Mouse (Mus musculus): Measurements from ENCODE around the gene Sac3d1. TPM values are rescaled to one million over a fixed set of nuclear protein-coding genes. Genes with fewer than 3 reads are reported as not detected.

Sac3d1 gene
- polyA plus RNA-seq, 1 experiment: 27.5 TPM

DNA sequence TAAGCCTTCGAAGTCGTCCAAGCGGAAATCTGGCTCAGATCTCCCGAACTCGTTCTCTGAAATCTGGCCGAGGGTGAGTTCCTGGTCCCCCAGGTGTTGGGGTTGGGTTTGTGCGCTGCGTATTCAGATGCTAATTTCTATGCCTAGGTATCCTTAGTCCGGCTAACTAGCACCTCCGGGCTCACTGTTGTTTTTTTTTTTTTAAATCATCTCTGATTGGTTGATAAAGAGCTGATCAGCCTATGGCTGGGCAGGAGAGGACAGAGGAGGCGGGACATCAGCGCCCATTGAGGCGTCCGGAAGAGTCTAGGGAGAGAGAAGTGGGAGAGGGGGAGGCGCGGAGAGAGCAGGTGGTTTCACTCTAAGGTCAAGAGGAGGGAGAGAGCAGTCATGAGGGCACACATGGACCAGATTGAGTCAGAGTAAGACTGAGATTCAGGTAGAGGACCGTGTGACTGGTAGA is 33.0 kb downstream of the Sac3d1 start:
- H3K36me3 ChIP-seq (ENCODE audit: control insufficient read depth, insufficient read depth): no peaks in the 10 kb centered on the region
- peak overlapping the region; percentile 74 for H3ac ChIP-seq (ENCODE audit: control insufficient read depth, insufficient read length)
- H3K27me3 ChIP-seq (ENCODE audit: control insufficient read depth, insufficient read depth, insufficient read length): no peaks in the 10 kb centered on the region
- H3K4me2 ChIP-seq (ENCODE audit: low read depth): peak overlapping the region; percentile 97
- H3K4me3 ChIP-seq: peak overlapping the region; percentile 89
- no peak for TF ChIP-seq TCF12 (IDR thresholded peaks at IDR 0.05; ENCODE audit: insufficient read depth, poor library complexity, severe bottlenecking)
- TF ChIP-seq SRF (IDR thresholded peaks at IDR 0.05; ENCODE audit: control insufficient read depth, insufficient read length, low read depth): no peak
- no peak for TF ChIP-seq REST (IDR thresholded peaks at IDR 0.05; ENCODE audit: insufficient read depth, insufficient read length)
- TF ChIP-seq MAX (IDR thresholded peaks at IDR 0.05; ENCODE audit: low read depth): no peak
- no peak for TF ChIP-seq CEBPB (IDR thresholded peaks at IDR 0.05; ENCODE audit: insufficient read depth, poor library complexity, severe bottlenecking)
- no peak for TF ChIP-seq POLR2AphosphoS2 (IDR thresholded peaks at IDR 0.05; ENCODE audit: insufficient read length, low read depth)
- TF ChIP-seq USF1 (IDR thresholded peaks at IDR 0.05; ENCODE audit: low read depth): no peak
- TF ChIP-seq POLR2A (IDR thresholded peaks at IDR 0.05; ENCODE audit: insufficient read length, low read depth): no peak
- TF ChIP-seq TCF3 (IDR thresholded peaks at IDR 0.05; ENCODE audit: insufficient read length, low read depth): no peak
- TF ChIP-seq E2F4 (IDR thresholded peaks at IDR 0.05; ENCODE audit: insufficient read depth): no peak
- TF ChIP-seq MYOG (IDR thresholded peaks at IDR 0.05; ENCODE audit: control insufficient read depth in 1 of 3, insufficient read depth in 1 of 3, insufficient read length in 2 of 3, low read depth in 2 of 3): no peak
- no peak for TF ChIP-seq MYOD1 (IDR thresholded peaks at IDR 0.05; ENCODE audit: control insufficient read depth in 1 of 3, insufficient read length in 2 of 3, low read depth in 2 of 3)
- H3K79me2 ChIP-seq (ENCODE audit: control insufficient read depth, insufficient read depth): peaks cover 47% of the 10 kb centered on the region

GRCm38 (mm10) chr19:6084478-6085248 is 33.8 kb downstream of the Sac3d1 start, which contains the start of the genes Zfpl1 and Cdca5:
TSS of gene Zfpl1 (minus strand) at chr19:6084956.
TSS of gene Cdca5 (plus strand) at chr19:6084983.
- peak within 1 kb of the TSS; percentile 74 for H3ac ChIP-seq (ENCODE audit: control insufficient read depth, insufficient read length)
- no peaks in the 10 kb centered on the region for H3K36me3 ChIP-seq (ENCODE audit: control insufficient read depth, insufficient read depth)

DNA sequence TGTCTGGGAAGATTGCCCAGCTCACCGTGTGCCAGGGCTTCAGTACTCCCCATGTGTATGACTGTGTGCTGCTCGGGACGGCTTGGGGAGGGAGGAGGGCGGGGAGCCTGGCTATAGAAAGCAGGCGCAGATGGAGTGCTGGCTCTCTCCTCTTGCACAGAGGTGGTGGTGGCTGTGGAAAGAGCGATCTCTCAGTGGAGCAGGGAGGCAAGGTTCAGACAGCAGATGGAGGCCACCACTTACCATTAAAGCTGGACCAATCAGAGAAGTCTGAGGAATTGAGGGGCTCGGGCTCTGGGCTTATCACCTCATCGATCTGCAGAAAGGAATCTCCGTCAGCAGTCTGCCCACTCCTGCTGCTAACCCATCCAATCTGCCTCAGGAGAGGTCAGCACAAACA is 36.3 kb downstream of the Sac3d1 start, which contains the start of gene Gm28374:
Gm28374 (minus strand) TSS at position 101 of the 400 bp plus-strand sequence.
- no peaks in the 10 kb centered on the region for H3K36me3 ChIP-seq (ENCODE audit: control insufficient read depth, insufficient read depth)
- peaks cover 37% of the 10 kb centered on the region for H3K79me2 ChIP-seq (ENCODE audit: control insufficient read depth, insufficient read depth)
- TF ChIP-seq POLR2AphosphoS2 (IDR thresholded peaks at IDR 0.05; ENCODE audit: insufficient read length, low read depth) (no peak), TCF3 (IDR thresholded peaks at IDR 0.05; ENCODE audit: insufficient read length, low read depth) (no peak), USF1 (IDR thresholded peaks at IDR 0.05; ENCODE audit: low read depth) (no peak), POLR2A (IDR thresholded peaks at IDR 0.05; ENCODE audit: insufficient read length, low read depth) (no peak), TCF12 (IDR thresholded peaks at IDR 0.05; ENCODE audit: insufficient read depth, poor library complexity, severe bottlenecking) (no peak), CEBPB (IDR thresholded peaks at IDR 0.05; ENCODE audit: insufficient read depth, poor library complexity, severe bottlenecking) (no peak), MYOD1 (IDR thresholded peaks at IDR 0.05; ENCODE audit: control insufficient read depth in 1 of 3, insufficient read length in 2 of 3, low read depth in 2 of 3) (no peak), E2F4 (IDR thresholded peaks at IDR 0.05; ENCODE audit: insufficient read depth) (no peak), MYOG (IDR thresholded peaks at IDR 0.05; ENCODE audit: control insufficient read depth in 1 of 3, insufficient read depth in 1 of 3, insufficient read length in 2 of 3, low read depth in 2 of 3) (no peak), REST (IDR thresholded peaks at IDR 0.05; ENCODE audit: insufficient read depth, insufficient read length) (no peak), SRF (IDR thresholded peaks at IDR 0.05; ENCODE audit: control insufficient read depth, insufficient read length, low read depth) (no peak), MAX (IDR thresholded peaks at IDR 0.05; ENCODE audit: low read depth) (no peak)
- no peak within 1 kb of the TSS for H3K4me2 ChIP-seq (ENCODE audit: low read depth)
- H3ac ChIP-seq (ENCODE audit: control insufficient read depth, insufficient read length): no peak within 1 kb of the TSS
- no peak within 1 kb of the TSS for H3K4me3 ChIP-seq
- no peaks in the 10 kb centered on the region for H3K27me3 ChIP-seq (ENCODE audit: control insufficient read depth, insufficient read depth, insufficient read length)

More at GRCm38 (mm10) chr19:6084478-6085248, 33.8 kb downstream of the Sac3d1 start, which contains the start of the genes Zfpl1 and Cdca5:
- H3K4me2 ChIP-seq (ENCODE audit: low read depth): peak within 1 kb of the TSS; percentile 97
- peaks cover 47% of the 10 kb centered on the region for H3K79me2 ChIP-seq (ENCODE audit: control insufficient read depth, insufficient read depth)
- TF ChIP-seq TCF12 (IDR thresholded peaks at IDR 0.05; ENCODE audit: insufficient read depth, poor library complexity, severe bottlenecking): no peak
- no peak for TF ChIP-seq TCF3 (IDR thresholded peaks at IDR 0.05; ENCODE audit: insufficient read length, low read depth)
- no peak for TF ChIP-seq USF1 (IDR thresholded peaks at IDR 0.05; ENCODE audit: low read depth)
- TF ChIP-seq POLR2AphosphoS2 (IDR thresholded peaks at IDR 0.05; ENCODE audit: insufficient read length, low read depth): peak; percentile 20
- no peak for TF ChIP-seq MAX (IDR thresholded peaks at IDR 0.05; ENCODE audit: low read depth)
- peak; percentile 64 for TF ChIP-seq POLR2A (IDR thresholded peaks at IDR 0.05; ENCODE audit: insufficient read length, low read depth)
- TF ChIP-seq E2F4 (IDR thresholded peaks at IDR 0.05; ENCODE audit: insufficient read depth): peak; percentile 99
- no peak for TF ChIP-seq CEBPB (IDR thresholded peaks at IDR 0.05; ENCODE audit: insufficient read depth, poor library complexity, severe bottlenecking)
- TF ChIP-seq REST (IDR thresholded peaks at IDR 0.05; ENCODE audit: insufficient read depth, insufficient read length): no peak
- peak in 2 of 3 experiments; percentile 9 to 63 for TF ChIP-seq MYOG (IDR thresholded peaks at IDR 0.05; ENCODE audit: control insufficient read depth in 1 of 3, insufficient read depth in 1 of 3, insufficient read length in 2 of 3, low read depth in 2 of 3)
- TF ChIP-seq MYOD1 (IDR thresholded peaks at IDR 0.05; ENCODE audit: control insufficient read depth in 1 of 3, insufficient read length in 2 of 3, low read depth in 2 of 3): peak in 2 of 3 experiments; percentile 16
- peak; percentile 94 for TF ChIP-seq SRF (IDR thresholded peaks at IDR 0.05; ENCODE audit: control insufficient read depth, insufficient read length, low read depth)
- H3K4me3 ChIP-seq: peak within 1 kb of the TSS; percentile 89
- H3K27me3 ChIP-seq (ENCODE audit: control insufficient read depth, insufficient read depth, insufficient read length): no peaks in the 10 kb centered on the region

- Histone ChIP-seq H3K27me3 (ENCODE audit: control insufficient read depth, insufficient read depth, insufficient read length) (no peaks in the 10 kb centered on the region), H3K79me2 (ENCODE audit: control insufficient read depth, insufficient read depth) (peaks cover 35% of the 10 kb centered on the region), H3K4me3 (no peak within 1 kb of the TSS), H3K4me2 (ENCODE audit: low read depth) (no peak within 1 kb of the TSS), H3ac (ENCODE audit: control insufficient read depth, insufficient read length) (no peak within 1 kb of the TSS), H3K36me3 (ENCODE audit: control insufficient read depth, insufficient read depth) (no peaks in the 10 kb centered on the region)
- TF ChIP-seq POLR2AphosphoS2 (IDR thresholded peaks at IDR 0.05; ENCODE audit: insufficient read length, low read depth) (no peak), MYOD1 (IDR thresholded peaks at IDR 0.05; ENCODE audit: control insufficient read depth in 1 of 3, insufficient read length in 2 of 3, low read depth in 2 of 3) (no peak), POLR2A (IDR thresholded peaks at IDR 0.05; ENCODE audit: insufficient read length, low read depth) (no peak), USF1 (IDR thresholded peaks at IDR 0.05; ENCODE audit: low read depth) (no peak), CEBPB (IDR thresholded peaks at IDR 0.05; ENCODE audit: insufficient read depth, poor library complexity, severe bottlenecking) (no peak), MAX (IDR thresholded peaks at IDR 0.05; ENCODE audit: low read depth) (no peak), REST (IDR thresholded peaks at IDR 0.05; ENCODE audit: insufficient read depth, insufficient read length) (no peak), MYOG (IDR thresholded peaks at IDR 0.05; ENCODE audit: control insufficient read depth in 1 of 3, insufficient read depth in 1 of 3, insufficient read length in 2 of 3, low read depth in 2 of 3) (no peak), TCF3 (IDR thresholded peaks at IDR 0.05; ENCODE audit: insufficient read length, low read depth) (no peak), SRF (IDR thresholded peaks at IDR 0.05; ENCODE audit: control insufficient read depth, insufficient read length, low read depth) (no peak), E2F4 (IDR thresholded peaks at IDR 0.05; ENCODE audit: insufficient read depth) (no peak), TCF12 (IDR thresholded peaks at IDR 0.05; ENCODE audit: insufficient read depth, poor library complexity, severe bottlenecking) (no peak)
Measured at GRCm38 (mm10) chr19:6079983-6080480, 38.4 kb downstream of the Sac3d1 start, which contains the start of gene Tmem262. TSS of gene Tmem262 (plus strand) at chr19:6080033.
